Mouse (Mus musculus): ENCODE measurements around the gene Vsx2.
"Not testable (repeated sequence)": the region's sequence is repeated elsewhere in the genome, so short reads cannot be mapped to it uniquely, and the experiment has no call there.

Gene Vsx2

DNA sequence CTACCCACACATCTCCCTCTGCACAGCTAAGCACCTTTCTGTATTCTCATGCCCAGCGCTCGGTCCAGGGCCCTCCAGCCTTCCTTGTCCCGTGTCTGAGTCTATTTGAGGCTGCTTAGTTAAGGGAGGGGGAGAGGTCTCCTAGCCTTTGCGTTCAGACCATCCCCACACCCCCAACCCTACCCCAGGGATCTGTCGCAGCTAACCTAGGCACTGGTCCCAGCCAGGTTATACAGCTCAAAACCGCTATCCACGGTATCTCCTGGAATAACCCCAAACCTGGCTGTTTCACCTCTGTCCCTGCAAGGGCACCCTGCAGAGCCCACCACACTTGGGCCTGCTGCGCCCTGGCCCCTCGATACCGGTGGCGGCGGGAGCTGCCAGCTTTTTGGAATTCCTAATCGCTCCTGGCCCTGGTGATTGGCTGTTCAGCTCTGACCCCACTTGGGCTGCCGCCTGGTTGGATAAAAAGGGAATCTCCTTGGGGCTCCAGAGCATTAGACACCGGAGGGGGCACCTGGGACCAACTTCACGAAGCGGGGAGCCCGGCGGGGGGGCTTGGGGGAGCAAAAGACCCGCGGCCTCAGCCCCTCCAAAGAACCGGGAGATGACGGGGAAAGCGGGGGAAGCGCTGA, at the start of gene Vsx2:
Vsx2 (plus strand) TSS at position 427 of the 635 bp plus-strand sequence.
- no peak for DNase-seq

DNA sequence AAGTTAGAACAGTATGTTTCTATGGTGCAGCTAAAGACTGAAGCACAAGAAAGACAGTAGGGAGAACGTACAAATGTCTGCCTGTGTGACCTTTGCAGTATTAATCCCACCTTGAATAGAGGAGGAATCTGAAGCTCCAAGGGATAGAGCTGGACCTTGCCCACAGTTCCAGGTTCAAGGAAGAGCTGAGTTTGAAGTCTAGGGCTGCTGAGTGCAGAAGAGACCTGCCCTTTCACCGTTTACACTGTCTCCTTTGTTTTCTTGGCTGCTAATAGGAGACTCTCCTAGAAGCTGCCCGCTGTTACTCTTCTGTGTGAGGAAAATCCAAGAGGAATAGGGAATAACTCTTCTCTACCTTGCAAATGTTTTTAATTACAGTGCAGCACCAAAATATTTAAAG, 45.8 kb upstream of the Vsx2 start:
- DNase-seq = no peak

DNA sequence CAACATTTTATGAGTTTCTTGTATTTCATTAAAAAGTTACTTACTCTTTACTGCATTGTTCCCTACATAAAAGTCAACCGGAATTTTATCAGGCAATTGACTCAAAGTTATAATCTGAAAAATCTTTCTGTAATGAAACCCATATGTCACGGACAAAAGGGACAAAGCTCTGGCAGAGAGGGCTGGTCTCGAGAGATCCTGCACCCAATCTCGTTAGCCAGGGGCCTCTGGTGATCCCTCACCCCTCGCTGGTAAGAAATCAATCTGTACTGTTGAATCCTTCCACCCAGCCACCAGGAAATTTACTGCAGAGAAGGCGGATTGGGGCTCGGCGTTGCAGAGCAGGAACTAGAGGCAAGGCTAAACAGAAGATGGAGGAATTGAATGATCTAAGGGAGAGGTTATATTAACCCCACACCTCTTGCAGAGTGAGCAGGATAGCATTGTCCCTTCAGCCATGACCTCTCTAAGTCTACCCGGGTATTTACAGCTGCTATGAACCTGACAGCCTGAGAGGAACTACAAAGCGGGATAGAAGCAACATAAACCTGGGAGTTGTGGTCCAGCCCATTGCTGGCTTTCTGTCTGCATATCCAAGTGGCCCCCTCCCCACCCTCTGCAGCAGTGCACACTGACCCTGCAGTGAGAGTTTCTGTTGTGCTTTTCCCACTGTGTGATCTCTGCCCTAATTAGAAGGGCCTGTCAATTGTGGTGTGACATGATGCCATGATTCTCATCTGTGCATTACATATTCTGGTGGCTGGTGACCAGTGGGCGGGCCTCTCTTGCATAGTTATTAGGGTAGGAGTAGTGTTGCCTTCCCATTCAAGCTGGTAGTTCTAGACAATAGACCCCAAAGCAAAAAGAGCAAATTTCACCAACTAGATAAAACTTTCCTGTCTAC, 45.2 kb upstream of the Vsx2 start:
- no peak for DNase-seq

DNA sequence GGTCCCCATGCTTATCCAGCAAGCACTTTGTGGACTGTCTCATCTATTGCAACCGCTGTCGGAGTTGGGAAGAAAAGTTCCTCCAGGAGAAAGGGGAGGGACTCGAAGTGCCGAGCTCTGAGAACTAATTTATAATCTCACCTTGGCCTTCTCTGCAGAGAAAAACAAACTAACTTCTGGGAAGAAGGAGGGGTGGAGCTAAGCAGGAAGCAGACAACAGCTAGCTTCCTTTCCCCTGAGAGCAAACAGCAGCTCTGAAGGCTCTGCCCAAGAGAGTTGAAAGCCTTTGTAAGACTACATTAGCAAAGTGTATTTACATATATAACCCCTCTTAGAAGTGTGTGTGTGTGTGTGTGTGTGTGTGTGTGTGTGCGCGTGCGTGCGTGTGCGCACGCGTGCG, 44.1 kb upstream of the Vsx2 start:
- DNase-seq = no peak

DNA sequence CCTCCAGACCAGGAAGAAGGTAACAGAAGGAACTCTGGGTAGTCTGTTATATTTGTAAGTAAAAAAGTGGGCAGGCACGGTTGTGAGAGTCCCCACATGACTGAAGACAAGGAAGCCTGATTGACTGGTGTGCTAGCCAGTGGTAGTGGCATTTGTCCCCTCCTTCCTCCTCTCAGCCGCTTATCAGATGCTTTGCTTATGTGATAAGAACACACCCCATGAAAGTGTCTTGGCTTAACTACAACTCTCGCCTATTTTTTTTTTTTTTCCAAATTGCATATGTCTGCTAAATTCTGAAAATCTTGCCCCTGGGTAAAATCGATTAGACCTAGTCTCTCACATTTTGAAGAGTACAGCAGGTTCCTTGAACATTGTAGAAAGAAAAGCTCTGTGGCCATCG, 39.1 kb upstream of the Vsx2 start:
- no peak for DNase-seq

DNA sequence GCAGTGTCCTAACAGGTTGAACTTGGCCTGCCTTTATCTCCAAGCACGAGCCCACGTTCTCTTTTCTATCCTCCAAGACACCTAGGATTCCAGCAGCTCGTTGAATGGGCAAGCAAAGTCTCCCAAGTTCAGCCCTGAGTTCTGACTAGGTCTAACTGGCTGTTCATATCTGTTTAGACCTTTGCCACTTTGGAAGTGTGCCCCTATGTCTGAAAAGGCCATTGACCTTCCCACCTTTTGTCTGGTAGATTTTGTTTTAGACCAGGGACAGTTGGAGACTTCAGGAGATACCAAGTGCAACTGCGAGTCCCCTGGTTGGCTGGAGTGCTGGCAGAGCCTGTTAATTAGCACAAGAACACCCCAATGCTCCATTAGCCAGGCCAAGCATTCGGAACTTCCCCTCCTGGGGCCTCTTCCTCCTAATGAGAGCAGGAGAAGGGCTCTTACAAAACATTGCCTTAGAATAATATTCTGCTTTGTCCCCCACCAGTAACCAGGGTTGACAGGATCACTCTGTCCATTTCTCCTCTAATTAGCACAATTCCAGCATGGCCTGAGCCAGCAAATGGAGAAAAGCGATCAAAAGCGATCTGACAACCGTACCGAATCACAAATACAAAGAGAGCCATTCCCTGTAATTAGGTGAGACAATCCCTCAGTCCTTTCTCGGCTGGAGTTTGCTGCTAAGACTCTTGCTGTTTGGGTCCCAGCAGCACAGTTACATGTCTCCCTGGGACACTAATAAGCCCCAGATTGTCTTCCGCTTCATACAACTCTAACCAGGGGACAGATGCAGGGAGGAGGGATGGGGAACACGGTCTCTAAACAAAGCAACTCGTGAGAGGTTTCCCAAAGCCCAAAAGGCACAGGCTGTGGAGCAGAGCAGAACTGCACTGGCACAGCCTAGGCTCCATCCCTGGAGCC, 37.4 kb upstream of the Vsx2 start:
- DNase-seq = peak; percentile 35

DNA sequence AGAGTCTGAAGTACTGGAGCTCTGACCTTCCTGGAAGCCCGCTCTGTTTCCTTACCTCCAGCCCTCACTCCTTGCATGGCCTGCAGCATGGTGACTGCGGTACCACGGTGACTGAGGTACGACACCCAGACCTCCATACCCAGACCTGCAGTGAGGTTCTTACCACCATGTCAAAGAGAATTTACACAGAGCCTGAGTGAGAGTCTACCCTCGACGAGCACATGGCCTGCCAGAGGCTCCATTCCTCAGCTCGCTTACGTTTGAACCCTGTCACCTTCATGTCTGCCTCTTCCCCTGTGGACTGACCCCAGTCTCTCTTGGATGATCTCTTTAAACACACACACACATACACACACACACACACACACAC, 36.7 kb upstream of the Vsx2 start:
- DNase-seq = no peak

DNA sequence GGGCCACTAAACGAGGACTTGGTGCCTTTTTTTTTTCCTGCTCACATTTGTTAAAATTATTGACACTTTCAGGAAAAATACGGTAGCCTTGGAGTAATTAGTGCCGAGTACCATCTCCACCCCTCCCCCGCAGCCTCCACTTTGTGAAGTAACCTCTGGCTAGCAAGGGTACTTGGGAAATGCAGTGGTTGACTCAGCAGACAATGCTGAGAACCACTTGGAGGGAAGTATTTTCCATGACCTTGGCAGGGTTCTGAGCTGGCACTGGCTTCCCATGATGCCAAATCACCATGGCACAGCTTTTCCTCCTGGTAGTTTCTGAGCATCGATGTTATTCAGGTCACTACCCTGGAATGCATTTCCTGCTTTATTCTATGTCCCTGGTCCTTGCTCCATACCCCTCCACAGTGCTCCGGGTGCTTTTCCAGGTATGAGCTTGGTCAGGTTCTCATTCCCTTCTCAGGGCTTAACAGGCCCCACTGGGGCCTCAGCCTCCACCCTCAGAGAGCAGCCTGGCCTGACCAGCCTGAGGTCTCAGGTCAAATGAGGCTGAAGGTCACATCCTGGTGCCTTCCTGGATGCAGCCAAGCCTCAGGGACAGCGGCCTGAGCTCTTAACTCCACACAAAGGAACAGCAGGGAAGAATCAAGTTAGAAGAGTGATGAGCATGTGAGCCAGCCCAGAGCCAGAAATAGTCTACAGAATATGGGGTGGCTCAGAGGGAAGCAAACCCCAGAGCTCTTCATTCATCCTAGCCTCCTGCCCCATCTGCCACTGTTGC, 35.7 kb upstream of the Vsx2 start:
- no peak for DNase-seq

DNA sequence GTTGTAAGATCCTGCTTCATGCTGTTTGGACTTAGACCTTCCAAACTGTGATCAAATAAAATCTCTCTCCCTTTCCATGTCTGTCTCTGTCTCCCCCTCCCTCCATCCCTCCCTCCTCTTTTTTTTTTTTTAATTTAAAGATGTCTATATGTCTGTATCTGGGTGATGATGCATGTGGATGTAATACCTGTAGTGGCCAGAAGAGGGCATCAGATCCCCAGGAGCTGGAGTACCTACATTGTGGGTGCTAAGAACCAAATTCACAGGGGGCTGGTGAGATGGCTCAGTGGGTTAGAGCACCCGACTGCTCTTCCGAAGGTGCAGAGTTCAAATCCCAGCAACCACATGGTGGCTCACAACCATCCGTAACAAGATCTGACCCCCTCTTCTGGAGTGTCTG, 30.0 kb upstream of the Vsx2 start:
- DNase-seq = not testable (repeated sequence)

DNA sequence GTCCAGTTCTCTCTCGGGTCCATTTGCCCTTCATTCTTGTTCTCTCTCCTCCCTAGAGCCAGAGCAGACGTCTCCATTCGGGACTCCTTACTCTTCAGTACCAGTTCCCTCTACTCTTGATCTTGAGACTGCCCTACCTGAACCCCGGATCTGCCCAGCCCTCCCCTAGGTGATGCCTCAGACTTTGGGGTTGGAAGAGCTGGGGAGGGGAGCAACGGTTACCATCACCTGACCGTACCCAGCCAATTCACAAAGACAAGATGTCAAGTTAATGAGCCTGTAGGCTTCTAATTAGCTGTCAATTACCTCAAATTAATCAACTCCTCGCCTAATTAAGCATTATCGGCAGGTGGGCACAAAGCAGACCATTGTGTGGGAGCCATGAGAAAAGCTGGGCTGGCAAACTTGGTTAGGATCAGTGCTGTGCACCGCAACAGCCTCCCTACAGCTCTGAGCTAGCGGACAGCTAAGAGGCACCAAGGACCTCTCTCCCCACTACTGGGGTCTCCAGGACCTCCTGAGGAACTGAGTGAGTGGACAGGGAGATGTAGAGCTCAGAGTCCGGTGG, 28.1 kb upstream of the Vsx2 start:
- DNase-seq = no peak

DNA sequence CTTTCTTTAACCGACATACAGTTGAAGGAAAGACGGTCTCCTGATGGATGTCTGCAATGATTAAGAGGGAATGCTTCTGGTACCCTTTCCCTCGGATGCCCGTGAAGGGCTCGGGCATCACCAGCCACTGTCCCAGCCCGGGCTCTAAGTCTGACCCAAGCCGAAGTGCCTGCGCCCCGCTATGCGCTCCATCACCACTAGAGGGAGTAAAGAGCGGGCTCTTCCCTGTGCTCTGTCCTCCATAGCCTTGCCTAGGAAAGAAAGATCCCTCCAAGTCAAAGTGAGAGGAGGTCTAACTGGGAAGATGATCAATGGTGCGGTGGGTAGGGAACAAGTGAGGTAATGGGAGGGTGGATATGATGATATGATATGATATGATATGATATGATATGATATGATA, 23.5 kb upstream of the Vsx2 start:
- peak; percentile 48 for DNase-seq

DNA sequence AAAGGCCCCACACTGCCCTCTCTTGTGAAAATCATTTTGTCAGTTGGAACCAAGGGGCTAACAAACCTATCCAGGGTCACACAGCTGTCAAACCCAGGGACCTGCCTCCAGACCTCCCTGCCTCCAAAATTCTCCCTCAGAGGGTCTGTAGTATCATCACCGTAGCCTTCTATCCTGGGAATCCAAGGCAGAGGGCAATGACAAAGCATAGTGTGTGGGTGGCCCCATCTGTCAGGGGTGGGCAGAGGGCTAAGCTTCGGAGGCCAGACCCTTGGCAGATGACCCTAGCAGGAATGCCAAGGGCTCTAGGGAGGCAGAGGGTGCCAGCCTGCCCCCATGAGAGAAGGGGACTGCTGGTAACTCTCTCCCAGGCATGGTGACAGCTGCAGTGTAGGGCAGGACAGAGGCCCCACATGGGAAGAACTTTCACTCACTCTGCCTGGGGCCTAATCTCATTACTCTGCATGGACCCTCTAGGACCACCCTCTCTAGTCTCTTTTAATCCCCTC, 22.9 kb upstream of the Vsx2 start:
- no peak for DNase-seq

DNA sequence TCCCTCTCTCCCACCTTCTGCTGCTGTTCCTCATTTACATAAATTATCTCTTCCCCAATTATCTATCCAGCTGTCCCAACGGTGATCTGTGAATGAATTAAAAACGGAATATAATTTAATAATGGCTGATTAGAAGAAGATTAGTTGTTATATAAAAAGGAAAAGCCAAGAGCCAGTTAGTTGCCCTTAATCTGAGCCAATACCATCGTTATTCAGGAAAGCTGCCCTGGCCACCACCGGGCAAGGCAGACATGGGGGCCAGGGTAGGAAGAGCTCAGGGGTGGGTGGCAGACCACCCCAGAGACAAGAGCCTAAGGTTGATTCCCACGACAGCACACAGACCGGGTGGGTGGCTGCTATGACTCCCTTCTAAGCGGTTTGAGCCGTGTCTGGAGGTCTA, 21.3 kb upstream of the Vsx2 start:
- no peak for DNase-seq

DNA sequence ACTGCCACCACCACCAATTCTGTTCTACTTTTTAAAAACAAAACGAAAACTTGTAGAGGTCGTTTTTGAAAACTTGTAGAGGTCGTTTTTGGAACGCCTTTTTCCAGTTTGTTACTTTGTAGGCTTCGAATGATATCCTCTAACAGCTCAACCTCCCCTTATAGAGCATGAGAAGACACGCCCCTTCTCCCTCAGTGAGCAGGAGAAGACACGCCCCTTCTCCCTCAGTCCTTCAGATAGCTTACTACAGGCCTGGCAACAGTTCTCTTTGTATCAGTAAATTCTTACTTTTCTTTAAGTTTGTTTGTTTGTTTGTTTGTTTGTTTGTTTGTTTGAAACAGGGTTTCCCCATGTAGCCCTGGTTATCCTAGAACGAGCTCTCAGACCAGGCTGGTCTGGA, 14.3 kb upstream of the Vsx2 start:
- no peak for DNase-seq

DNA sequence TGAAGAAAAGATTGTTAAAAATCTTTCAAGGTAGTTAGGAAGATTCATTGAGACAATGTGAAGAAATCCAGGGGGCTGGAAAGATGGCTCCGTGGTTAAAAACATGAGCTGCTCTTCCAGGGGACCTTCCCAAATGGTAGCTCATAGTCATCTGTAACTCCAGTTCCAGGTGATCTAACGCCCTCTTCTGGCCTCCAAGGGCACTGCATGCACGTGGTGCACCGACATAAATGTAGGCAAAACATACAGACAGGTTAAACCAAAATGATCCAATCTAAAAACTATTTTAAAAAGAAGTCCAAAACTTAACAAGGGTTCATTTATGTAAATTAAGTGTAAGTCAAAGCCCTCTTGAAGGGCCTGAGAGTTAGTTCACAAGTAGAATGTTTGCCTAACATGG, 7.0 kb upstream of the Vsx2 start:
- DNase-seq = no peak

DNA sequence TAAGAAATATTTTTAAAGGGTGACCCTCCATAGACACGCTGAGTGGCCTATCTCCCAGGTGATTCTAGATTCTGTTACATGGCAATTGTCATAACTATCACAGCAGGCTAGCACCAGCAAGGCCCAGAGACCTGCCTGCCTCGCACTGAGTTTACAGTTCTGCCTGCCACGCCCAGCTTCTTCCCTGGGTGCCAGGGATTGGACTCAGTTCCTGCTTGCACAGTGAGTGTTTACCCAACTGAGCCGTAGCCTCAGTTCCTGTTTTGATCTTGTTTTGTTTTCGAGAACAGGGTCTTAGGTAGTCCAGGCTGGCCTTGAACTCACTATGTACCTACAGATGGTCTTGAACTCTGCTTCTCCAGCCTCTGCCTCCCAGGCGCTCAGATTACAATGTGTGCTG, 2.0 kb upstream of the Vsx2 start:
- DNase-seq = no peak

DNA sequence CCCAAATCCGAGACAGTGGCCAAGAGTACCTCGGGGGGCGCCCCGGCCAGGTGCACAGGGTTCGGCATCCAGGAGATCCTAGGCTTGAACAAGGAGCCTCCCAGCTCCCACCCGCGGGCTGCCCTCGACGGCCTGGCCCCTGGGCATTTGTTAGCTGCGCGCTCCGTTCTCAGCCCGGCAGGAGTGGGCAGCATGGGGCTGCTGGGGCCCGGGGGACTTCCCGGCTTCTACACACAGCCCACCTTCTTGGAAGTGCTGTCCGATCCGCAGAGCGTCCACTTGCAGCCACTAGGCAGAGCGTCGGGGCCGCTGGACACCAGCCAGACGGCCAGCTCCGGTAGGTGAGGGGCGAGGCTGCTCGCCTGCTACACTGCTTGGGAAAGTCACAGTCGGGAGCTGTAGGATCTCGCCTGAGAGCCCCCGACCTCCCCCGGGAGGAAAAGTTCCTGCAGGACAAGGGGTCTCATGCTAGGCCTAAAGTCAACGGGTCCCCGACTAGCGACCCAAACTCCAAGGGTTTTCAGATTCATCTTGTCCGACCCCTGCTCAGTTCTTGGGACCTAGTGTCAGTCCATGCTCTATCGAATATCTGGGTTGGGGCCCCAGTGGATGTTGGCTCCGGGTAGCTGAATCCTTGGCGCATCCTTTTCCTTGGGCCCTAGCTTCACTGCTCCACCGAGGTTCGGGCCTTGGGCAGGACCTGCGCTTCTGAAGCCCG, 573 bp downstream of the Vsx2 start:
- DNase-seq = no peak

DNA sequence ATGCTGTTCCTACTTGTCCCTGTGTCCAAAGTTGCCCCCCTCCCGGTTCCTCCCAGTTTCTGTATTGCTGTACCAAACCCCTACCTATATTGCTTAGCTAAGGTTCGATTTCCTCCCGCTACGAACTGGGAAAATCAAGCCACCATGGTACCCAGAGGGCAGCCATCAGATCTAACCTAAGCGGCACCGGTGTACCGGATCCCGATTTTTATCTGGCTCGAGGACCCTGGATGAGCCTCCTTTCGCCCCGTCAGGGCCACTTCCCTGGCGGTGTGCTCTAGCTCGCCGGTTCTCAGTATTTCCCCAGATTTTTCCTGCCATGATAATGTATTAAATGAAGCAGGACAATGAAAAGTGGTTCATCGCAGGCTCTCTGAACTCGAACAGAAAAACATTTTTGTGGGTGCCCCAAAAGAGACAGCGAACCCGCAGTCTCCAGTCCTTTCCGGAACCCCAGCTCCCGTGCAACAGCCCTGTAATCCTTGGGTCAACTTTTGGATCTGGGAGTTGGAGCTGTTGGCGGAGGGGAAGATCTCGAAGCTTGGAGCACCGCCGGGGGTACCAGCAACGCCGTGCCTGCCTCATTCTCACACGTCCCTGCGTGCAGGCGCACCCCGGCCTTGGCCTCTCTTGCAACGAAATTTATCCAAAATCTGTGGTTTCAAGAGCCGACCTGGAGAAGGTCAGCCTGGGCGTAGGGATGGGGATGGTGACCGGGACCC, 1.3 kb downstream of the Vsx2 start:
- DNase-seq = no peak

DNA sequence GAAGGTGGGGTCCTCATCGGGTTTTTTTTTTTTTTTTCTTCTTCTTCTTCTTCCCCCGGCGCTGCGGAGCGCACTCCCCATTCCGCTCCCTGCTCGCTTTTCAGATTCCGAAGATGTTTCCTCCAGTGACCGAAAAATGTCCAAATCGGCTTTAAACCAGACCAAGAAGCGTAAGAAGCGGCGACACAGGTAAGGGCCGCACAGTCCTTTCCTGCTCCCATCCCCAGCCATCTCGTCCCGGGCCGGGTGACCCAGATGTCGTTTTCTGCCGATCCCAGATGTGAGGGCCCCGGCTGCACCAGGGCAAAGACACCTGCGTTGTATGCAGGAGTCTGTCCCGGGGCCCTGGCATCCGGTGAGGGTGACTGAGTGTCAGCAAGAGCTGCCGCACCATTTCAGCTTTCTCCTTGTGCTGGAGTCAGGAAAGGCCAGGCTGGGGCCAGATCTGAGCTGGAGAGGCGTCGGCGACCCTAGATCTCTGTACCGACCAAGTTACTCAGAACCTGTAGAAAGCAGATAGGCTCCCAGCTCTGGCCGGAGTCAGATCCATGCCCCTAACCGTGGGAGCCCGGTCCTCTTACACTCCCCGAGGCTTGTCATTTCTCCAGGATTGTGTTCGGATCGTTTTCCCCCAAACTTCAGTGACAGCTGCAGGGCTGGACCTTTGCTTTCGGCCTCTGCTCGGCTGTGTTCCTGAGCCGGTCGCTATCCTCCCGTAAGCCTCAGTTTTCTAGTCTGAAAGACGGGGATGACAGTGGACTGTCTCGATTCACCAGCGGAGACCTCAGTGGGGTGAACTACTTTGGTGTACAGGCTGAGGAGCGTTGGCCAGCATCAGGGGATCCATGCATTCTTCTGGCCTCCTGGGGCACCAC, 2.1 kb downstream of the Vsx2 start:
- no peak for DNase-seq

DNA sequence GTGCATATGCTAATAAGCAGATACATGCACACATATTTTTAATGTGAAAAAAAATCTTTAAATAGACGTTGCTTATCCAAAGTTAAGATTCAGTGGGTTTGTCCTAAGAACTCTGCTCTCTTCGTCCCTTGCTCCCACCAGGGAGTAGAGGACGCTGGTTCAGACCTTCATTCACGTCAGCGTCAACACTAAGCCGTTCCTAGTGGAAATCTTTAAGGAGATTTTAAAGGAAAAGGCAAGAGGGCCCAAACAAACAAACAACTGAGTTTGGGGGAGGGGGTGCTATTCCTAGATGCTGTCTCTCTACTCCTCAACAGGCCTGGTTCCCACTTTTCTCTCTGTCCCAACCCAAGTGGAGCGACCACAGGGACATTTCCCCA, 2.8 kb downstream of the Vsx2 start:
- DNase-seq = no peak

Measured in right cerebral cortex, adult 18-20 months (tissue).